ENCODE assay signal across 8 mouse cellular contexts in the genomic region with DNA sequence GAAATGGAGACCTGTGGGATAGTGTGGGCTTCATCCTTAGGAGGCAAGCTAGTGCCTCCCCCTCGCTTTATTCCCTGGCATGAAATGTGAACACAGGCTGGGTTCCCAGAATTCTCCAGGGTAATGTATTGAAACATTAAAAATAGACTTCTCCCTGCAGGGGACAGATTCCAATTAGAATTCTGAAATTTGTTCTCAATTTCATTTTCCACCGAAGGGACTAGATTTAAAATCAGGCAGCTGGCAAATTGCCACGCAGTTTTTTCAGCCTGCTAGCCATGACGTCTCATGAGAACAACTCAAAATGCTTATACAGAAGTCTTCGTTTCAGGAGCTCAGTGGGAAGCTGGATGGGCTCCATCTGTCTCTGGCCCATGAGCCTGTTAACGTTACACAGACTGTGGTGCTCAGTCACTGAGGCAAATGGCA.
DNase-seq lines count a peak whose midpoint lies in the region; ATAC-seq and TF ChIP-seq lines count a peak whose summit lies in the region.

No protein-coding gene starts in this region.

- H3K27ac ChIP-seq in forebrain, embryonic 13.5 days = no peak overlapping the region
- H3K27ac ChIP-seq in forebrain, embryonic 10.5 days = no peak overlapping the region
- peak overlapping the region; percentile 56 for H3K27ac ChIP-seq in cortical plate, adult 2 months (ENCODE audit: insufficient read depth, low read length)
- peak overlapping the region; percentile 36 for H3K27ac ChIP-seq in hindbrain, embryonic 15.5 days (replicated peaks)

- H3K9ac ChIP-seq in forebrain, embryonic 13.5 days = no peak overlapping the region
- H3K9ac ChIP-seq in hindbrain, embryonic 15.5 days = no peak overlapping the region

- no peak overlapping the region for H3K4me2 ChIP-seq in forebrain, embryonic 13.5 days
- H3K4me2 ChIP-seq in hindbrain, embryonic 15.5 days = no peak overlapping the region

- no peak overlapping the region for H3K4me3 ChIP-seq in forebrain, embryonic 13.5 days
- H3K4me3 ChIP-seq in forebrain, embryonic 10.5 days = no peak overlapping the region
- H3K4me3 ChIP-seq in cortical plate, adult 2 months (ENCODE audit: insufficient read depth, low read length) = no peak overlapping the region
- H3K4me3 ChIP-seq in hindbrain, embryonic 15.5 days = no peak overlapping the region

- no peaks in the 10 kb centered on the region for H3K27me3 ChIP-seq in forebrain, embryonic 13.5 days
- no peaks in the 10 kb centered on the region for H3K27me3 ChIP-seq in forebrain, embryonic 10.5 days (ENCODE audit: poor library complexity, severe bottlenecking)
- no peaks in the 10 kb centered on the region for H3K27me3 ChIP-seq in hindbrain, embryonic 15.5 days

- no peak for DNase-seq in forebrain, embryonic 10.5 days (ENCODE audit: extremely low spot score, low spot score)
- peak; percentile 24 for DNase-seq in Muller cell, postnatal 12 days (ENCODE audit: inconsistent ontology term)
- DNase-seq in left cerebral cortex, adult 9 months (ENCODE audit: low spot score in 2 of 2) = peak; percentile 36 to 82
- DNase-seq in embryo, embryonic 10 days (ENCODE audit: low spot score) = no peak
- no peak for DNase-seq in spleen, postnatal 10 days (ENCODE audit: low spot score in 2 of 2)

- H3K36me3 ChIP-seq in forebrain, embryonic 13.5 days (ENCODE audit: poor library complexity, severe bottlenecking) = no peaks in the 10 kb centered on the region
- no peaks in the 10 kb centered on the region for H3K36me3 ChIP-seq in forebrain, embryonic 10.5 days (replicated peaks)
- no peaks in the 10 kb centered on the region for H3K36me3 ChIP-seq in hindbrain, embryonic 15.5 days

- H3K9me3 ChIP-seq in forebrain, embryonic 13.5 days (replicated peaks) = no peaks in the 10 kb centered on the region
- H3K9me3 ChIP-seq in forebrain, embryonic 10.5 days = no peaks in the 10 kb centered on the region
- H3K9me3 ChIP-seq in hindbrain, embryonic 15.5 days = no peaks in the 10 kb centered on the region

- TF ChIP-seq CTCF in cortical plate, adult 2 months (IDR thresholded peaks at IDR 0.05; ENCODE audit: extremely low read depth, insufficient read depth, low read length) = no peak

- no peaks in the 10 kb centered on the region for H3K4me1 ChIP-seq in forebrain, embryonic 13.5 days
- H3K4me1 ChIP-seq in forebrain, embryonic 10.5 days = peaks cover 4% of the 10 kb centered on the region; the same call in 1 of the 2 replicates
- peaks cover 6% of the 10 kb centered on the region for H3K4me1 ChIP-seq in cortical plate, adult 2 months (ENCODE audit: control insufficient read depth, insufficient read depth, low read length)
- H3K4me1 ChIP-seq in hindbrain, embryonic 15.5 days (replicated peaks) = peaks cover 17% of the 10 kb centered on the region

- TF ChIP-seq POLR2A in cortical plate, adult 2 months (IDR thresholded peaks at IDR 0.05; ENCODE audit: extremely low read depth, insufficient read depth, low read length) = no peak

- ATAC-seq in forebrain, embryonic 13.5 days = peak; percentile 63; the same call in 1 of the 2 replicates
- peak; percentile 80 for ATAC-seq in hindbrain, embryonic 15.5 days (ENCODE audit: low FRiP score, low read depth)

- WGBS in forebrain, embryonic 13.5 days = 47% methylated on average over 6 of the region's 6 CpGs
- WGBS in forebrain, embryonic 10.5 days = 89% methylated on average over 6 of the region's 6 CpGs
- WGBS in hindbrain, embryonic 15.5 days = 26% methylated on average over 6 of the region's 6 CpGs

Comparison
In these comparisons a context has a peak if more than half of its experiments do, and no peak if none do; other contexts are left out.
1. H3K27ac ChIP-seq: peak in cortical plate, adult 2 months (single experiment) and hindbrain, embryonic 15.5 days (single experiment); none in forebrain, embryonic 13.5 days (single experiment) and forebrain, embryonic 10.5 days (single experiment).
2. DNase-seq: peak in Muller cell, postnatal 12 days (single experiment) and left cerebral cortex, adult 9 months (2 of 2); none in forebrain, embryonic 10.5 days (single experiment), embryo, embryonic 10 days (single experiment) and spleen, postnatal 10 days (0 of 2).